In the genomic region with DNA sequence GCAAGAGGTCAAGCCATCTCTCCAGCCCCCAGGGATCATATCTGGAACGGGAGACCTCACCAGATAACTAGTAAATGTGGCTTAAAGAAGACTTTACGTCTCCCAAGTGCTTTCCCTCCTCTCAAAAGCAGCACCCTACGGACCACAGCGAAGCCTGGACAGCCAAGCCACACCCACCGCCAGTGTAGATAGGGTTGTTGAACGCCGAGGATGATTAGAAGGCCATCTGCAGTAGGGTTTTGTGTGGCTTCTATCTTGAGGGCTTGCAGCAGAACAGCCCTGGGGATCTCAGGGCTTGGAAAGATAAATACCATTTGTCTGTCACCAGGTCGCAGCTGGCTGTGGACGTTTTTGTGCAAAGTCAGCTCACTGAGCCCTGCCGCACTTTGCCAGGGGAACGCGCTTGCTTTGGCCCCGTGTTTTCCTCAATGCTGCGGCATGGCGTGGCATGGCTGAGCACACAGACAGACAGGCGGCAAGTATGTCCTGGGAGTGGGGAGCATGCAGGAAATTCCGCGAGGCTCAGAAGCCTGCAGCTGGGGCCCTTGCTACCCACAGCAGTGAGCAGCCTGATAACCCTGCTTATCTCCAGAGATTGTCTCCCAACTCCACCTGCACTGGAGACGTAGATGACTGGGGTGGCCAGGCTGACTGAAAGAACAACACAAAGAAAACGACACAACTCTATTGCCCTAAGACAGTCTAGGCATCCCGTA, we compare ENCODE assay signal across 9 mouse cellular contexts. TPM values are rescaled to one million over a fixed set of nuclear protein-coding genes. Genes with fewer than 3 reads are reported as not detected.
DNase-seq lines count a peak whose midpoint lies in the region; ATAC-seq lines count a peak whose summit lies in the region.
"Had no signal": no experiment of that assay in that cellular context is flagged by ENCODE, and none has a peak within 500 bp of the region (broad histone marks: within the 10 kb centered on the region; RNA-seq: fewer than 3 reads in every experiment).

No protein-coding gene starts in this region.

- DNase-seq in kidney, postnatal 10 days = peak; percentile 21
- no peak for DNase-seq in kidney, adult 8-10 months
- DNase-seq in heart, postnatal 4 days = peak; percentile 18
- DNase-seq in spleen, postnatal 4 days (ENCODE audit: low spot score in 2 of 2) = no peak
- no peak for DNase-seq in left cerebral cortex, postnatal 4 days
- no peak for DNase-seq in spleen, adult 18-20 months

- H3K9me3 ChIP-seq in limb, embryonic 13.5 days = no peaks in the 10 kb centered on the region
- H3K9me3 ChIP-seq in neural tube, embryonic 14.5 days (ENCODE audit: control insufficient read depth, low read length) = no peaks in the 10 kb centered on the region

- peak overlapping the region; percentile 10; the same call in 1 of the 2 replicates for H3K4me3 ChIP-seq in limb, embryonic 13.5 days
- H3K4me3 ChIP-seq in neural tube, embryonic 14.5 days (ENCODE audit: low read depth, low read length) = no peak overlapping the region
- H3K4me3 ChIP-seq: erythroblast, embryonic 14.5 days had no signal

- peaks cover 13% of the 10 kb centered on the region for H3K4me1 ChIP-seq in limb, embryonic 13.5 days
- no peaks in the 10 kb centered on the region for H3K4me1 ChIP-seq in neural tube, embryonic 14.5 days (ENCODE audit: control insufficient read depth, insufficient read depth, low read length)

- H3K4me2 ChIP-seq in limb, embryonic 13.5 days (replicated peaks) = peak overlapping the region; percentile 48
- H3K4me2 ChIP-seq in neural tube, embryonic 14.5 days (ENCODE audit: low read depth, low read length) = peak overlapping the region; percentile 2; the same call in 1 of the 2 replicates

- H3K9ac ChIP-seq in limb, embryonic 13.5 days = peak overlapping the region; percentile 5; the same call in 1 of the 2 replicates
- no peak overlapping the region for H3K9ac ChIP-seq in neural tube, embryonic 14.5 days (replicated peaks; ENCODE audit: low read depth, low read length)

- H3K27me3 ChIP-seq in limb, embryonic 13.5 days = no peaks in the 10 kb centered on the region
- H3K27me3 ChIP-seq in neural tube, embryonic 14.5 days (ENCODE audit: control insufficient read depth, insufficient read depth, low read length) = no peaks in the 10 kb centered on the region

- no peak overlapping the region for H3K27ac ChIP-seq in limb, embryonic 13.5 days
- no peak overlapping the region for H3K27ac ChIP-seq in neural tube, embryonic 14.5 days (ENCODE audit: low read depth, low read length)

- intact Hi-C loops in left cerebral cortex, postnatal 4 days (cut with DNase I) = no loop called here

- no peaks in the 10 kb centered on the region for H3K36me3 ChIP-seq in limb, embryonic 13.5 days
- H3K36me3 ChIP-seq in neural tube, embryonic 14.5 days (ENCODE audit: control insufficient read depth, insufficient read depth, low read length) = no peaks in the 10 kb centered on the region

- ATAC-seq in limb, embryonic 13.5 days (ENCODE audit: low FRiP score, low read depth) = no peak
- ATAC-seq in neural tube, embryonic 14.5 days (ENCODE audit: low read depth) = 0 out of 2 replicates have a peak, but pooled peaks have one; percentile 24

- WGBS in limb, embryonic 13.5 days = 52% methylated on average over 21 of the region's 21 CpGs
- WGBS in neural tube, embryonic 14.5 days = 54% methylated on average over 21 of the region's 21 CpGs

RNA-seq across cellular contexts. Expression of gene 1600014C10Rik, which starts 15.9 kb away (rescaled TPM):
- total RNA-seq in heart, postnatal 4 days (2021) = 10 to 100 TPM; 14.2 to 15.7 TPM
- polyA plus RNA-seq in limb, embryonic 13.5 days (2015; fragmentation: Nextera tagmentation; extraction: Ambion mirVana) = 18.3 and 19.8 TPM in 2 replicates
- polyA plus RNA-seq in neural tube, embryonic 14.5 days (2014; fragmentation: Nextera tagmentation; extraction: Ambion mirVana) = 31.3 and 32.8 TPM in 2 replicates
- total RNA-seq in left cerebral cortex, postnatal 4 days (2021) = 10 to 100 TPM; 15.5 to 16.5 TPM
- polyA plus RNA-seq: erythroblast, embryonic 14.5 days had no signal

RNA-seq across cellular contexts. Expression of gene Ccne1, which starts 59.8 kb away (rescaled TPM):
- 10 to 100 TPM; 15.9 to 16.7 TPM for total RNA-seq in heart, postnatal 4 days (2021)
- 76.3 and 77.5 TPM in 2 replicates for polyA plus RNA-seq in limb, embryonic 13.5 days (2015; fragmentation: Nextera tagmentation; extraction: Ambion mirVana)
- polyA plus RNA-seq in neural tube, embryonic 14.5 days (2014; fragmentation: Nextera tagmentation; extraction: Ambion mirVana) = 16.4 and 16.7 TPM in 2 replicates
- 1 to 10 TPM; 8.7 to 8.8 TPM for total RNA-seq in left cerebral cortex, postnatal 4 days (2021)

Comparison
In these comparisons a context has a peak if more than half of its experiments do, and no peak if none do; other contexts are left out.
1. DNase-seq: peak in kidney, postnatal 10 days (single experiment) and heart, postnatal 4 days (single experiment); none in kidney, adult 8-10 months (0 of 2), spleen, postnatal 4 days (0 of 2), left cerebral cortex, postnatal 4 days (single experiment) and spleen, adult 18-20 months (0 of 2).